Mouse (Mus musculus) heart, postnatal 0 days (tissue): ENCODE results near the gene Ang.

ENCODE experiments used
- CTCF ChIP-seq: IDR thresholded peaks from 2 replicates; pipeline ENCODE4 v1.5.1; 2016; ENCODE audit warnings: antibody characterized with exemption, control low read depth, low read depth
- EP300 ChIP-seq: IDR thresholded peaks from 2 replicates; pipeline ENCODE4 v1.6.1; 2016; ENCODE audit warnings: antibody characterized with exemption, low read depth

GRCm38 (mm10) chr14:51088970-51089673 is 1.8 kb upstream of the Ang start:
- TF ChIP-seq CTCF, result no peak
- 0 out of 2 replicates have a peak, but pooled peaks have one; percentile 10 for TF ChIP-seq EP300
